Comparison of ENCODE assay signal across 32 mouse cellular contexts in genomic region chr6:140826522-140826921, GRCm38 (mm10).
"Had no signal": no experiment of that assay in that cellular context is flagged by ENCODE, and none has a peak within 500 bp of the region (broad histone marks: within the 10 kb centered on the region; RNA-seq: fewer than 3 reads in every experiment).

No protein-coding gene starts in this region.

- H3K9ac ChIP-seq: limb, embryonic 12.5 days; limb, embryonic 13.5 days; limb, embryonic 15.5 days; liver, embryonic 12.5 days; liver, embryonic 13.5 days; liver, embryonic 14.5 days; liver, embryonic 15.5 days; liver, postnatal 0 days; lung, embryonic 14.5 days; lung, embryonic 15.5 days; midbrain, embryonic 12.5 days; midbrain, embryonic 13.5 days; midbrain, embryonic 15.5 days; neural tube, embryonic 12.5 days had no signal

- DNase-seq: left cerebral cortex, postnatal 4 days; liver; liver, embryonic 13.5 days; liver, postnatal 0 days; lung, adult 18-20 months; lung, adult 2 months; lung, embryonic 14.5 days; lung, postnatal 10 days; lung, postnatal 14 days; lung, postnatal 36 days; lung, postnatal 4 days; midbrain, embryonic 14.5 days had no signal

- H3K4me2 ChIP-seq: limb, embryonic 12.5 days; limb, embryonic 13.5 days; limb, embryonic 15.5 days; liver, embryonic 11.5 days; liver, embryonic 12.5 days; liver, embryonic 13.5 days; liver, embryonic 15.5 days; lung, embryonic 14.5 days; lung, embryonic 15.5 days; midbrain, embryonic 11.5 days; midbrain, embryonic 12.5 days; midbrain, embryonic 13.5 days; midbrain, embryonic 15.5 days; neural tube, embryonic 12.5 days had no signal

- H3K27me3 ChIP-seq: limb, embryonic 12.5 days; limb, embryonic 13.5 days; limb, embryonic 15.5 days; liver, embryonic 12.5 days; liver, embryonic 13.5 days; liver, embryonic 15.5 days; lung, embryonic 15.5 days; megakaryocyte, embryonic 14.5 days; midbrain, embryonic 12.5 days; midbrain, embryonic 13.5 days; midbrain, embryonic 15.5 days; neural tube, embryonic 12.5 days had no signal

- ATAC-seq: liver, embryonic 12.5 days; liver, postnatal 0 days; lung, postnatal 0 days; midbrain, embryonic 13.5 days; midbrain, embryonic 15.5 days; midbrain, embryonic 16.5 days had no signal

- H3K9me3 ChIP-seq: limb, embryonic 10.5 days; limb, embryonic 12.5 days; limb, embryonic 13.5 days; limb, embryonic 15.5 days; liver, embryonic 12.5 days; liver, embryonic 13.5 days; liver, embryonic 15.5 days; lung, embryonic 15.5 days; megakaryocyte, embryonic 14.5 days; midbrain, embryonic 10.5 days; midbrain, embryonic 12.5 days; midbrain, embryonic 13.5 days; midbrain, embryonic 15.5 days; neural tube, embryonic 12.5 days had no signal

- H3K4me3 ChIP-seq: limb, embryonic 10.5 days; limb, embryonic 12.5 days; limb, embryonic 13.5 days; limb, embryonic 15.5 days; liver, embryonic 12.5 days; liver, embryonic 13.5 days; liver, embryonic 15.5 days; lung, embryonic 15.5 days; megakaryocyte, embryonic 14.5 days; midbrain, embryonic 10.5 days; midbrain, embryonic 12.5 days; midbrain, embryonic 13.5 days; midbrain, embryonic 15.5 days; myocyte; neural tube, embryonic 12.5 days had no signal

- H3K4me1 ChIP-seq: limb, embryonic 10.5 days; limb, embryonic 12.5 days; limb, embryonic 13.5 days; limb, embryonic 15.5 days; liver, embryonic 12.5 days; liver, embryonic 13.5 days; liver, embryonic 15.5 days; lung, embryonic 15.5 days; megakaryocyte, embryonic 14.5 days; midbrain, embryonic 10.5 days; midbrain, embryonic 12.5 days; midbrain, embryonic 13.5 days; midbrain, embryonic 15.5 days; neural tube, embryonic 12.5 days had no signal

- H3K27ac ChIP-seq: limb, embryonic 10.5 days; limb, embryonic 12.5 days; limb, embryonic 13.5 days; limb, embryonic 15.5 days; liver, embryonic 12.5 days; liver, embryonic 13.5 days; liver, embryonic 14.5 days; liver, embryonic 15.5 days; lung, embryonic 15.5 days; macrophage; midbrain, embryonic 10.5 days; midbrain, embryonic 12.5 days; midbrain, embryonic 13.5 days; midbrain, embryonic 15.5 days; neural tube, embryonic 12.5 days had no signal

- H3K36me3 ChIP-seq: limb, embryonic 10.5 days; limb, embryonic 12.5 days; limb, embryonic 13.5 days; limb, embryonic 15.5 days; liver, embryonic 12.5 days; liver, embryonic 13.5 days; liver, embryonic 15.5 days; lung, embryonic 15.5 days; midbrain, embryonic 10.5 days; midbrain, embryonic 12.5 days; midbrain, embryonic 13.5 days; midbrain, embryonic 15.5 days; neural tube, embryonic 12.5 days had no signal
